Mouse (Mus musculus): ENCODE data around the gene Dchs2. TPM values are rescaled to one million over a fixed set of nuclear protein-coding genes. Genes with fewer than 3 reads are reported as not detected.

The Dchs2 gene
- polyA plus RNA-seq, 1 experiment = not detected

- 79% methylated on average over 6 of the region's 6 CpGs for WGBS
- H3K4me3 ChIP-seq (replicated peaks; ENCODE audit: control insufficient read depth, low read depth, low read length) = no peak overlapping the region
- no peaks in the 10 kb centered on the region for H3K4me1 ChIP-seq (ENCODE audit: control insufficient read depth, insufficient read depth, low read length)
- H3K27ac ChIP-seq (ENCODE audit: control insufficient read depth, insufficient read depth, low read depth, low read length, poor library complexity) = no peak overlapping the region
- TF ChIP-seq CTCF (IDR thresholded peaks at IDR 0.05; ENCODE audit: control insufficient read depth, insufficient read depth, low read length) = no peak
- TF ChIP-seq POLR2A (IDR thresholded peaks at IDR 0.05; ENCODE audit: borderline replicate concordance, control insufficient read depth, low read depth, low read length) = no peak
These were observed 33.9 kb downstream of the Dchs2 start for GRCm38 (mm10) chr3:83161542-83162231.

DNA sequence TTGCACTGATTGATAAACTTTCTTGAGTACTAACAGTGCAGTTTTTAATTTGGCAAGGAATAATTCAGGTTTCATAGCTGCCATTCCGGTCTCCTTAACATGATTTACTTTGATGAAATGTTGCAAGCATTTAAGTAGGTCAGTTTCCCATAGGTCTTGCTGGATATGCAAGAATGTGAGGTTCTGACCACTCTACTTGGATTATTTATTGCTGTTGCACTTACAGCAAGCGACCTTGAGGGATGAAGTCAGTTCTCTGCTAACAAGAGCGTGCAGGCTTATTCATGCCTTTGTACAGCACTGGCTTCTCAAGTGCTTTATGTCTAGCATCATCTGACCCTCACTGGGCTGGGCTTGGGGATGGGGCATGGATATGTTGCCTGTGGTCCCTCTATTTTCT, 35.9 kb downstream of the Dchs2 start:
- no peaks in the 10 kb centered on the region for H3K4me1 ChIP-seq (ENCODE audit: control insufficient read depth, insufficient read depth, low read length)
- TF ChIP-seq CTCF (IDR thresholded peaks at IDR 0.05; ENCODE audit: control insufficient read depth, insufficient read depth, low read length) (no peak), POLR2A (IDR thresholded peaks at IDR 0.05; ENCODE audit: borderline replicate concordance, control insufficient read depth, low read depth, low read length) (no peak)
- H3K27ac ChIP-seq (ENCODE audit: control insufficient read depth, insufficient read depth, low read depth, low read length, poor library complexity) = no peak overlapping the region
- H3K4me3 ChIP-seq (replicated peaks; ENCODE audit: control insufficient read depth, low read depth, low read length) = no peak overlapping the region
- WGBS = 81% methylated on average over 3 of the region's 3 CpGs

- 77% methylated on average over 5 of the region's 5 CpGs for WGBS
- TF ChIP-seq POLR2A (IDR thresholded peaks at IDR 0.05; ENCODE audit: borderline replicate concordance, control insufficient read depth, low read depth, low read length) = no peak
- no peak for TF ChIP-seq CTCF (IDR thresholded peaks at IDR 0.05; ENCODE audit: control insufficient read depth, insufficient read depth, low read length)
- Histone ChIP-seq H3K27ac (ENCODE audit: control insufficient read depth, insufficient read depth, low read depth, low read length, poor library complexity) (no peak overlapping the region), H3K4me3 (replicated peaks; ENCODE audit: control insufficient read depth, low read depth, low read length) (no peak overlapping the region), H3K4me1 (ENCODE audit: control insufficient read depth, insufficient read depth, low read length) (no peaks in the 10 kb centered on the region)
These were observed 57.8 kb downstream of the Dchs2 start for GRCm38 (mm10) chr3:83185527-83185926.

DNA sequence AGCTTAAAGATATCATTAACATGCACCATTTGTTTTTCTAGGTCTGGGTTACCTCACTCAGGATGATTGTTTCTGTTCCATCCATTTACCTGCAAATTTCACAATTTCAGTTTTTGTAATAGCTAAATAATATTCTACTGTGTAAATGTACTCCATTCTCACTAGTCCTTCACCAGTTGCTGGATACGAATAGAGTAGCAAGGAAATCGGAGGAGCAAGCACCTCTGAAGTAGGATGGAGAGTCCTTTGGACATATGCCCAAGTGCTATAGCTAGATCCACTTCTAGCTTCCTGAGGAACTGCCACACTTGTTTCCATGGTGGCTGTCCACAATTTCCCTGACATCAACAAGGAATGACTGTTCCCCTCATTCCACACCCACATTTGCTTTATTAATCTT, 63.5 kb downstream of the Dchs2 start:
- Histone ChIP-seq H3K4me1 (ENCODE audit: control insufficient read depth, insufficient read depth, low read length) (no peaks in the 10 kb centered on the region), H3K27ac (ENCODE audit: control insufficient read depth, insufficient read depth, low read depth, low read length, poor library complexity) (no peak overlapping the region), H3K4me3 (replicated peaks; ENCODE audit: control insufficient read depth, low read depth, low read length) (no peak overlapping the region)
- WGBS = 71% methylated on average over 2 of the region's 2 CpGs
- TF ChIP-seq POLR2A (IDR thresholded peaks at IDR 0.05; ENCODE audit: borderline replicate concordance, control insufficient read depth, low read depth, low read length) (no peak), CTCF (IDR thresholded peaks at IDR 0.05; ENCODE audit: control insufficient read depth, insufficient read depth, low read length) (no peak)

DNA sequence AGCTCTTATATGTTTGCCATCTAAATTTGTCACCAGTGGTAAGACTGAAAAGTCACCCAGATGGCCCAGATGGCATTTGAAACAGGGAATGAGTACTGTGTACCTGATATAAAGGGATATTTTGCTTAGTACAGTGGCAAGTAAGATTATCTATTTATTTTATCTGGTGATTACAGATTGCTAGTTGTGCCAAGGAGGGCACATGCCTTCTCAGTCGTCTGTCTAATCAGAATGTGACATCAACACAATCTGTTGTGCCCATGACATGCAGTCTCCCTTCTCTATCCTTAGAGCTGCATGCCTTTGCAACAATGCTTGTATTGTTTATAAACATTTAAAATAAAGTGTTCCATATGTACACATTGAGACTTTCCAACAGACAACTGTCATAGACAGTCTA, 64.7 kb downstream of the Dchs2 start:
- Histone ChIP-seq H3K27ac (ENCODE audit: control insufficient read depth, insufficient read depth, low read depth, low read length, poor library complexity) (no peak overlapping the region), H3K4me1 (ENCODE audit: control insufficient read depth, insufficient read depth, low read length) (no peaks in the 10 kb centered on the region), H3K4me3 (replicated peaks; ENCODE audit: control insufficient read depth, low read depth, low read length) (no peak overlapping the region)
- WGBS = 56% methylated on average over 1 of the region's 1 CpGs
- no peak for TF ChIP-seq POLR2A (IDR thresholded peaks at IDR 0.05; ENCODE audit: borderline replicate concordance, control insufficient read depth, low read depth, low read length)

DNA sequence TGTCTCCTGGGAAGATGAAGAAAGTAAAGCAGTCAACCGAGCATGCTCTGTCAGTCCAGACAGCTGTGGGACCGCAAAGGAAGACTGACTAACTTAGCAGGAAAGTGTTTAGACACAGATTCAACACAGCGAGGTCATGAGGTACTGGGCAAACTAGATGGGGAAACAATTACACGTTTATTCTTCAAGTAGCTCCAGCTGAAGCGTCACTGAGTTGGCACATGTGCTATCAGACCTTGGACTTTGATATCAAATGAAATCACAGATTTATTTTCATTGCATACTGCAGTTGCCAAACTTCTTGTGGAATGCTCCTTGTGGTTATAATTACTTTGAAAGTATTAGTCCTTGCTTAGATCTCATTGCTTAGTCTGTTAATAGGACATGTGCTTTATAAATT, 67.2 kb downstream of the Dchs2 start:
- WGBS = 56% methylated on average over 5 of the region's 5 CpGs

GRCm38 (mm10) chr3:83201286-83201980, 73.7 kb downstream of the Dchs2 start:
- WGBS = 43% methylated on average over 4 of the region's 4 CpGs
- no peak for TF ChIP-seq POLR2A (IDR thresholded peaks at IDR 0.05; ENCODE audit: borderline replicate concordance, control insufficient read depth, low read depth, low read length)
- TF ChIP-seq CTCF (IDR thresholded peaks at IDR 0.05; ENCODE audit: control insufficient read depth, insufficient read depth, low read length) = no peak
- H3K4me3 ChIP-seq (replicated peaks; ENCODE audit: control insufficient read depth, low read depth, low read length) = no peak overlapping the region
- no peaks in the 10 kb centered on the region for H3K4me1 ChIP-seq (ENCODE audit: control insufficient read depth, insufficient read depth, low read length)
- no peak overlapping the region for H3K27ac ChIP-seq (ENCODE audit: control insufficient read depth, insufficient read depth, low read depth, low read length, poor library complexity)

More for the DNA sequence above, 67.2 kb downstream of the Dchs2 start:
- Histone ChIP-seq H3K4me3 (replicated peaks; ENCODE audit: control insufficient read depth, low read depth, low read length) (no peak overlapping the region), H3K27ac (ENCODE audit: control insufficient read depth, insufficient read depth, low read depth, low read length, poor library complexity) (no peak overlapping the region), H3K4me1 (ENCODE audit: control insufficient read depth, insufficient read depth, low read length) (no peaks in the 10 kb centered on the region)
- TF ChIP-seq POLR2A (IDR thresholded peaks at IDR 0.05; ENCODE audit: borderline replicate concordance, control insufficient read depth, low read depth, low read length) (no peak), CTCF (IDR thresholded peaks at IDR 0.05; ENCODE audit: control insufficient read depth, insufficient read depth, low read length) (no peak)

DNA sequence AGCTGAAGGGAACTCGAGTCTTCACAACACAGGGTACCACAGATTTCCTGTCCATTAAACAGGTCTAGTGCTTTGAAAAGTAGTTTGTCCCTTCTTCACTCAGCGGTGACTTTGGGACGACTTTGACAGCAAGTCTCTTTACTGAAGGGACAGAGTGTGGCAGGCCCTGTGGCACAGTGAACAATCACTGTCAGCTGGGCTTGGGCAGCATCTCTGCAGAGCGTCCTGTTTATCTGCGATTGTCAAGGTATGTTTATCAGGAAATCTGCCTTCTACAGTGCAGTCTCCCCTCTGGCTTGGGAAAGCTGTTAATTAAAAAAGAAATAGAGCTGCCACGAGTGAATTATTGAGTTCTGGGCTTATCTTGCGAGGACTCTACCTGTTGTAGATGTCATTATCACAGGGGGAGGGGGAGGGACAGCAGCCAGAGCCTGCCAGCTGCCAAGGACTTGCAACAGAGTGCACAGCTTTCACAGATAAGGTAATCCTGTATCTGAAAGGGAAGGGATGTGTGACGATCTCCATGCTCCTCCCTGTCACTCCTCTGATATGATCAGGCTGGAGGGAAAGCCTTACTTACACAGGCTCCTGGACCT, 77.4 kb downstream of the Dchs2 start:
- H3K4me3 ChIP-seq (replicated peaks; ENCODE audit: control insufficient read depth, low read depth, low read length) = no peak overlapping the region
- TF ChIP-seq POLR2A (IDR thresholded peaks at IDR 0.05; ENCODE audit: borderline replicate concordance, control insufficient read depth, low read depth, low read length) (no peak), CTCF (IDR thresholded peaks at IDR 0.05; ENCODE audit: control insufficient read depth, insufficient read depth, low read length) (no peak)
- H3K27ac ChIP-seq (ENCODE audit: control insufficient read depth, insufficient read depth, low read depth, low read length, poor library complexity) = no peak overlapping the region
- 44% methylated on average over 8 of the region's 8 CpGs for WGBS
- H3K4me1 ChIP-seq (ENCODE audit: control insufficient read depth, insufficient read depth, low read length) = no peaks in the 10 kb centered on the region
